Mouse (Mus musculus) 3134 (cell line): ENCODE results near the gene Plch2.

Source experiments
- DNase-seq: peaks from one replicate; pipeline ENCODE4 v3.0.0-alpha.2; 2011; ENCODE audit warnings: low spot score; ENCODE audit not compliant: insufficient read length; ENCODE audit errors: extremely low read depth

Plch2 gene

DNA sequence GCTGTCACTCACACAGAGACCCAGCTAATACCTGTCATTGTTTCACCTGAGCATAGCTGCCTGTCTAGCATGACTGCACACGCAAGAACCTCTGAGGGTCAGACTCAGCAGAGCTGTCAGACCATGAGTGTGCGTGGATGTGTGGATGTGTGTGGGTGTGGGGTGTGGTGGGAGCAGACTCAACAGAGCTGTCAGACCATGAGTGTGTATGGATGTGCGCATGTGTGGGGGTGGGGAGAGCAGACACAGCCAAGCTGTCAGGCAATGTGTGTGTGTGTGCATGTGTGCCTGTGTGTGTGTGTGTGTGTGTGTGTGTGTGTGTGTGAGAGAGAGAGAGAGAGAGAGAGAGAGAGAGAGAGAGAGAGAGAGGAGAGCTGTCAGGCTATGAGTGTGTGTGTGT lies 51.3 kb downstream of the Plch2 start:
- DNase-seq = no peak

DNA sequence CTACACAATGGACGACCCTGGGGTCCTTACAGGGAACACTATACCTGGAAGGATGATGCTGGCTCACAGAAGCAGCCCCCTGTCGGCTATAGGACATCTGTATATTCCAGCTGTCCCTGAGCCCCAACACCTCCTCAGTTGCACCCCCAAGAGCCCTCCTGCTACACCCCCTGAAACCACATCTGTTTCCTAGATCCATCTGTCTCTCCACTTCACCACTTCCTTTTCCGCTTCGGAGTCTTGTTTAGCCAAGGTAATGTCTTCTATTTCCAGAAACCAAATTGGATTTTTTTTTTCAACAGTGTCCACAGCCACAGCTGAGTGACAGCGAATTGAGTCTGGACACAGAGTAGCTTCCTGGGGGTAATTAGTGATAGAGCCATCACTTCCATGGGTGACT lies 57.2 kb downstream of the Plch2 start:
- no peak for DNase-seq

DNA sequence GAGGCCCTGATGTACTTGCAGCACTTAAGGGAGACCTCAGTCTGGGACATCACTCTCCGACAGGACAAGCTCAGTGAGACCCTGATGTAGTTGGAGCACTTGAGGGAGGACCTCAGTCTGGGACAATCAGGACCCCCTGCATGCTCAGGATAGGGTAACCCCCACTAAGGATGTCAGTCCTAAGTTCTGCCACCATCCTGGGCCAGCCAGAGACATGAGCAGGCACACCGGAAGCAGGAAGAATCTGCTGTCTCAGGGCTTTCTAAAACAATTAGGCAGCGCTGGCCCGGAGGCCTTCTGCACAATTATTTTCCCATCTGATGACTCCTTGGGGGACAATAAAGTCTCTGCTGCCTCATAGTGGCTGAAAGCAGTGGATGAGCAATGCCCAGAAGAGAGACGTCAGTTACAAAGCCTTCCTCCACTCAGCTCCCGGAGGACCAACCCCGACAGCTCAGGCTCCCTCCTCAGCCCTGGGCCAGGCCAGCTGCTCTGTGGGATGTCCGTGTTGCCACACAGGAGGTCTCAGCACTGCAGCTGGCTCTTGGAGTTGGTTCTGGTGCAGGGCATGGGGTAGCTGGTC lies 59.9 kb downstream of the Plch2 start:
- no peak for DNase-seq

DNA sequence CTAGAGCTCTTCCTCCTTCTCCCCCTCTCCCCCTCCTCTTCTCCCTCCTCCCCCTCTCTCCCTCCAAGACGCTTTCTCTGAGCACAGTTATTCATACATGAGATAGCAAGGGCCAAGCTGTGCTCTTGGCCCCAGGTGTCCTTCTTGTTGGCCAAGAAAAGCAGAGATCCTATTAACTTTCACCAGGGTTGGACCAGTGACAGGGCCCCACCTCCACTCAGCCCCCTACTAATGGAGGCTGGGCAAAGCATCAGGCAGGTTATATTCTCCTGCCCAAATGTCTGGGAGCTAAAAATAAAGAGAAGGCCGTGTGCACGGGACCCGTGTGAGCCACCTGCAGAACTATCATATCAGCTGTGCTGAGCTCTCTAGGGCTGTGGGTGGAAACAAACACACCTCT lies 61.7 kb downstream of the Plch2 start:
- DNase-seq = no peak

DNA sequence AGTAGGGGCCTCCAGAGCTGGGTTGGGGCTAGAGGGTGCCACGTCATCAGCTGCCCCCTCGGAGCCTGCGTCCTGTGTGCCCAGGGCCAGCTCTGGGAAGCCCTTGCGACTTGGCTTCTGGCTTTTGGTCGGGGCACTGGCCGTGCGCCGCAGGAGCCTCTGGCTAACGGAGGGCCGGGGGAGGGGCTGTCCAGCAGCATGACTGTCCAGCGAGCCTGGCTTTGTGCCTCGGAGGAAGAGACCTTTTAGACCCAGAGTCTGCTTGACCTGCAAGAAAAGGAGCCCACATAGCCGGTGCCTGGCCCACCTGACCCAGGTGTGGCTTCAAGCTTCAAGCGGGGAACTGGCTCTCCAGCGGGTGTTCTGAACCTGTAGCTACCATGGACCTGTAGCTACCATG lies 69.8 kb downstream of the Plch2 start:
- no peak for DNase-seq

DNA sequence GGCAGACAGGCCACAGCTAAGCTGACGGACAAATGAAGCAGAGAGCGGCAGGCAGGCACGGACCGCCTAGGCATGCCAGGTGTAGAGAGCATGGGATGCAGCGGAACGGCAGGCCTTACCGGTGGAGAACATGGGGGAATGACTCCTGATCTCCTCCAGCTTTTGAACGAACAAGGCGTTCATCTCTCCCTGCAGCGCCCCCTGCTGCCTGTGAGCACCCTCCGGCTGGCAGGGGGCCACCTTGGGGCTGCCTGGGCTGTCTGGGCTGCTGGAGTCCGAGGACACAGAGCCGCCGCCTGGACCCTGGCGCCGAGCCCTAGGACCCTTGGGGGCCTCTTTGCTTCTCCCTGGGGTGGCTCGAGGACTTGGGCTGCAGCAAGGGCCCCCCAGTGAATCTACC lies 70.5 kb downstream of the Plch2 start:
- DNase-seq = peak; percentile 32

DNA sequence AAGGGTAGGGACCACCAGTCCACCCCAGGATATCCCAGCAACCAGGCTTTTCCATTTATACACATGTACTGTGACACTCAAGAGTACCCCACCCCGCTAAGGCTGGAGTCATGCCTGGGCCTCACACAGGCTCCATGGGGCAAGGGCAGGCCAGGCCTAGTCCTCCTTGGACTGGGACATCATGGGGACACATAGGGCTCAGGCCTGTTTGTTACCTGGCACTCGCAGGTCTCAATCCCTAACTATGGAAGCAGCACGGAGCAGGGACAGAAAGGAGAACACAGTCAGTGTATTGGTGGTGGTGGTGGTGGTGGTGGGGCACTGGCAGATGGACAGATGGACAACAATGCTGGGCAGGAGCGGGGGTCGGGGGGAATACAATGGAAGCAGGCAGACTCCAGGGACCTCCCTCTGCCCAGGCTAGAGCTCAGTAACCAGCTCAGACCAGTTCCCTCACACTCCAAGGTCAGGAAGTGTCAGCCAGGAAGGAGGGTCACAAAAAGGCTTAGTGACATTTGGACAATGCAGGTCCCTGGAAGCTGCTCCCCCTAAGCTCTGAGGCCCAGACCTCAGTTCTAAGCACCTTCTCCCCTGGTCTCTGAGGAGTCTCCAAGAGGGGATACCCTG lies 71.3 kb downstream of the Plch2 start:
- no peak for DNase-seq

DNA sequence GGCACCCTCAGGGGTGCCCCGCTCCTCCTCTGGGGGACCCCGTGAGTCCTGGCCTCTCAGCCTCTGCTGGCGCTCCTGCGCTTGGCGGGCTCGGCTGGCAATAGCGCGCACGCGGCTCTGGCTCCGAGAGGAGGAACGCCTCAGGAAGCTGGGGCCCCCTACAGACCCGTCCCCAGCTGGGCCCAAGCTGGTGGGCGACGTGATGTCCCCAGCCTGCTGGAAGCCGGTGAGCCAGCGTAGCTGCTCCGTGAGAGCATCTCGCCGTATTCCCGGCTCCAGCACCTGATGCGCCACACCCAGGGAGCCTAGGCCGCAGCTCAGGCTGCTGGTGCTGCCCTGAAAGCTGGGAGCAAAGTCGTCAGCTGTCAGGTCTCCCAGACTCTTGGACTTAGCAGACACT lies 72.8 kb downstream of the Plch2 start:
- no peak for DNase-seq

DNA sequence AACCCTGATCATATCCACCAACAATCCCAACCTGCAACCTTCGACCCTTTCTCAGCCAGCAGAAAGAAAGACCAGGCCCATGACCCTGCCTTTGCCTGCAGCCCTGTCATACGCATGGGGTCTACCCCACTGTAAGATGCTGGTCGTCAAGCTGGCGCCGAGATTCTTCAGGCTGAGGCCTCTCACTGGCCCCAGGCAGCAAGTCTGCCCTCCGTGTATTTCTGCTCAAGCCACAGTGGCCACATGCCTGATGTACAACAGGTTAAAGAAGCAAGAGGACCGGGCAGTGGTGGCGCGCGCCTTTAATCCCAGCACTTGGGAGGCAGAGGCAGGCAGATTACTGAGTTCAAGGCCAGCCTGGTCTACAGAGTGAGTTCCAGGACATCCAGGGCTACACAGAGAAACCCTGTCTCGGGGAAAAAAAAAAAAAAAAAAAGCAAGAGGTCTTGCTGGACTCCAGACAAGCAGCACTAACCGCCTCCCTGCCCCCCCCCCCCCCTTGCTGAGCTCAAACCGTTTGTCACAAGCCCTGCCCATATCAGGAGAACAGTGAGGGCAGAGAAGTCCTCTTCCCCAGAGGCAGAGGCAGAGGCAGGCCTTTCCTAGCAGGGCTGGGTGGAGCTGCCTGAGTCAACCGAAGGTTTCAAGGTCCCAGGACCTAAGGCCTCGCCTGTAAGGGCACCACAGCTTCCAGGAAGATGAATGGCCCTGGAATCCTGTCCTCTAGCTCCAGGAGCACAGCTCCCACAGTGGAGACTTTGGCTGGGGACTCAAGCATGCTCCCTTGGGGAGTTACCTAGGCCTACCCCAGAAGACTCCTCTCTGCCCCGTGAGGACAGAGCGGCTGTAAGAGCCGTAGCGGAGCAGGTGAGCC lies 74.1 kb downstream of the Plch2 start:
- DNase-seq = no peak

DNA sequence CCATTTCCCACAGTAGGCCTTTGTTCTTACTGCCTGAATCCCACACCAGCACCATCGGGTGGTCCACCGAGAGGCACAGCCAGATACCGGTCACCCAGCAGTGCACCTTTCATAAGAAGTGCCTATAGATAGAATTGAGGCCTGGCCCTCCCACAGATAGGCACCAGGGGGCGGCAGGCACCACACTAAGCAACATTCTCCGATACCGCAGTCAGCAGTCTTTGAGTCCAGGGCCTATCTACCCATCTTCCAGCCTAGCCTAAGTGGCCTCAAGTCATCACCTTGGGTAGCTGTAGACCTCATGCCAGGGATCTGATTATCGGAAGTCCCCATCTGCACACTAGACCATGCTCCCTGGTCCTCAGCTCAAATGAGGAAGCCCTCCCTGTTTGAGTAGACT lies 75.1 kb downstream of the Plch2 start:
- no peak for DNase-seq

DNA sequence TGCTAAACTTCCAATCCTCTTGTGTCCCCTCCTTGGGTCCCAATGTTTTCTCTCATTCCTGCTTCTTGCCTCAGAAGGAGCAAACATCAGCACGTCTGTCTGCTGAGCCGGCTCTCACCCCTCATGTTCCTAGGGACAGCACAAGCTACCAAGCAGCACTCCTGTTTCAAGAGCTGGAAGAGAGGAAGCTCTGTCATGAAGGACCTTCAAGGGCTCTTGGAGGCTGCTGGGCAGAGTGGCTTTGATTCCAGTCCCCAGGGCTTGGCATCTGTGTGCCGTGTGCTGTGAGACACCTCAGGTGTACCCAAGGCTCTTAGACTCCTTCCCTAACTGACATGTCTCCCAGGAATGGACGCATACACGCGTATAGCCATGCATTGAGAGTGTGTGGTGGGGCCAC lies 75.5 kb downstream of the Plch2 start:
- no peak for DNase-seq

DNA sequence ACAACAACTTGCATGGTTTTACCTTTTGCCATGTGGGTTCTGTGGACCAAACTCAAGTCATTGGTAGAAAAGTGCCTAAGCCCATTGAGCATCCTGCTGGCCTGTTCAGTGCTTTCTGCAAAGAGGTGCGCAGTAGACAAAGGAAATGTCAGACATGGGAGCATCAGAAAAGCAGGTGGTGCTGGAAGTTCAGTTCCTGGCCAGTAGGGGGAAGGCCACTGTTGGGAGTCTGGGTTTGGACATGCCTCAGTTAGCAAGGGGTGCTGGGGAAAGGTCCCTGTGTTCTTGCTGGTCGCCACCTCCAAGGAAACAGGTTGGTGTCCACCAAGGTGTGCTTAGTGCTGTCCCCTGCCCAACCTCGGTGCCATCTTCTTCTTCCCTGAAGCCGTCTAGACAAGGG lies 76.5 kb downstream of the Plch2 start:
- DNase-seq = no peak

DNA sequence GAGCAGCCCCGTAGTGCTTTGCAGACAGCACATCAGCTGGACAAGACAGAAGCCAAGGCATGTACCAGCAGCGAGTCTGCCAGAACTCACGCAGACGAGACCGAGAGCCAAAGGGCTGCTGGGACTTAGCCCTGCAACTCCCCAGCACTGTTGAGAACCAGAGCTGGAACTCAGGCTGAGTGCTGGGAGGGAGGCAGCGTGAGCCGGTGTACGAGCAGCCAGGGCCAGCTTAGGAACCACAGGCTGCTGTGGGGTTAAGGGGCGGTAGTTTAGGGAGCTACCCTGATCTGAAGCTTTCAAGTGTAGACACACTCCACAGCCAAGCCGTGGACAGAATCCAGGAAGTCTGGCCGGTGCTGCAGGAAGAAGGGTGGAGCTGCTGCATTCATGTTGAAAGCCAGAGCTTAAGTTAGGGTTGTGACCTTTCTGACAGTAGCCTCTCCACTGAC lies 82.4 kb downstream of the Plch2 start:
- no peak for DNase-seq

DNA sequence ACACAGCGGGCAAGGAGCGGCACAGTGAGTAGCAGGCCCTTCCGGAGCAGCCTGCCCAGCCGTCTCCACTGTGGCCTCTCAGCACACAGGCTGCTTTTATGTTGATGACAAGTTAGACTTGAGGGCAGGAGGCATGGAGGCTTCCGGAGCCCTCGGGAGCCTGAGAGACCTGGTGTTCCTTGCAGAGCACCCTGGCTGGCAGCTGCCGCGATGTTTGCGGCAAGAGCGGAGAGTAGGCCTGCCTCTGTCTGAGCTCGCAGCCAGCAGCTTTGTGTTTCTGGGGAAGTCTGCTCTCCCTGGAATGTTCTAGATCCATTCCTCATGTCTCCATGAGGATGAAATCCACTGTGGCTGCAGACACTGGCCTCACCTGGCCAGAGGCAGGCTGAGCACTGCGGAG lies 84.0 kb downstream of the Plch2 start:
- no peak for DNase-seq

DNA sequence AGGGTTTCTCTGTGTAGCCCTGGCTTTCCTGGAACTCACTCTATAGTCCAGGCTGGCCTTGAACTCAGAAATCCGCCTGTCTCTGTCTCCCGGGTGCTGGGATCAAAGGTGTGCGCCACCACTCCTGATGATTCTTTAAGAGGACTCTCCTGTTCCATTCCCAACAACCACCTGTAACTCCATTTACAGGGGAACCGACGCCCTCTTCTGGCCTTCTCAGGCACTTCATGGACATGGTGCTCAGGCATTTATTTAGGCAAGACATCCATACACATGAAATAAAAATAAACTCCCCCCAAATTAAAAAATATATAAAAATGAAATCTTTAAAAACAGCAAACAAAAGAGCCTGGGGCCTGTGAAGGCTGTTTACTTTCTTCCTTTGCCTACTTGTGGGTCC lies 89.4 kb downstream of the Plch2 start:
- DNase-seq = no peak

DNA sequence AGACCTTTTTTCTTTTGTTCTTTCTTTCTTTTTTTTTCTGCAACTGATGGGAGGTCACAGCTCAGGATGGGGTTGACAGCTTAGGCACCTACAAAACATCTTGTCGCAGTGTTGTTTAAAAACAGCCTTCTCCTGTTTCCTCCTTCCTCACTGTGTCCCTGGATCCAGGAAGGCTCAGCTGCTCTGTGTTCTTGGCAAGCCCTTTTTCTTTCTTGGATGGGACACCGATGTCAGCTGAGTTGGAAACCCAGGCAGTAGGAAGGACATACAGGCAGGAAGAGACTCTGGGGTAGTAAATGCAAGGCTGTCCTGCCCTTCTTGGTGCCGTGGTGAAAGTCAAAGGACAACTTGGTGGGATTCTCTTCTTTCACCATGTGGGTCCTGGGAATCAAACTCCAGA lies 90.7 kb downstream of the Plch2 start:
- DNase-seq = no peak

DNA sequence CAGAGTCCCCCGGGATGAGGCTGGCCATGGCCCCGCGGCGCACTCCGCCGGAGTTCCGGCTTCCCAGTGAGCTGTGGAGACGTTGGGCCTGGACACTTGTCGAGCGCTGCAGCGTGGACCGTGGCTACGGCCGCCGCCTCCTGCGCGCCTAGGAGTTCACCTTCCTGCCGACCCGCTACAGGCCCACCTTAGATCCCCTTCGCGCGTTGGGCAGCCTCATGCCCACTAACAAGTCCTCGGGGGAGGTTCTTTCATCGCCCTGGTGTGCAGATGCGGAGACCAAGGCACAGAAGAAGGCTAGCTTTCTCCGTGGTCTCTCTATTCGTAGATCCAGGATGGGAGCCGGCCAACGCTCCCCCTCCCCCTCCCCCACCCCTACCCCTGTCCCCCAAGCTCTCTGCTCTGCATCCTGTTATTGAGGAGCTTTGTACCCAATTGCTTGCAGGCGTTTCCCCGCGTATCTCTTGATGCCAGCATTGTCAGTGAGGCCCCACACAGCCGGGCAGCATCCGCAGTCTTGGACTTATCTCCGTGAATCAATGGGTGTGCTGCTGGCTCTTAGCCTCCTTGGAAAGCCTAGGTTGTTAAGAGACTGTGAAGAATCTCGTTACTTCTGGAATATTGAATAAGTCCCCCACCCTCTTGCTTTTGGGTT lies 91.9 kb downstream of the Plch2 start:
- no peak for DNase-seq

DNA sequence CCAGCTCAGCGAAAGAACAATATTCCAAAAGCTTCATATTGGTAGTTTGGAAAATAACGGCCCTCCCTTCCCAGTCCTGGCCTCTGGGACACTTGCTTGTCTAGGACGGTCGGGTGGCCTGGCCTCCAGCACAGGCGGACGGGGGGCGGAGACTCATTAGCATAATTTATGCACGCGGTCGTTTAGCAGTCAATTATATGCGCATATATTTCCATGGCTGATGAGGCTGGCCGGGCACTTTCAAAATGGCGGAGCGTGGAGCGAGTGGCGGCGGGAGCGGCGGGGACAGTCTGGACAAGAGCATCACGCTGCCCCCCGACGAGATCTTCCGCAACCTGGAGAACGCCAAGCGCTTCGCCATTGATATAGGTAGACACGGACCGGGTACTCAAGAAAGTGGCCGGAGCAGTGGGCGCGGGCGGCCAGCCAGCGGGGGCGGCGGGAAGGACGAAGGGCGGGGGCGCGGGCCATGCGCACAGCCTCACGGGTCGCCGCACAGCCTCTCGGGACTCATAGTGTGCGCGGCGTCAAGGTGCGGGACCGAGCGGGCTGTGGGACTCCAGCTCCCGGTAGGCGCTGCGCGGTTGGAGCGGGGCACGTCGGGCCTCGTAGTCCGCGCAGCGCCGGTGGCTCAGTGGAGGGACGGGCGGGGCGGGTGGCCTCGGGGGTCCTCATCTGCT lies 92.5 kb downstream of the Plch2 start, which contains the start of gene Pank4:
TSS of gene Pank4 (plus strand) at position 223 of the 680 bp plus-strand sequence.
- DNase-seq = peak; percentile 84

DNA sequence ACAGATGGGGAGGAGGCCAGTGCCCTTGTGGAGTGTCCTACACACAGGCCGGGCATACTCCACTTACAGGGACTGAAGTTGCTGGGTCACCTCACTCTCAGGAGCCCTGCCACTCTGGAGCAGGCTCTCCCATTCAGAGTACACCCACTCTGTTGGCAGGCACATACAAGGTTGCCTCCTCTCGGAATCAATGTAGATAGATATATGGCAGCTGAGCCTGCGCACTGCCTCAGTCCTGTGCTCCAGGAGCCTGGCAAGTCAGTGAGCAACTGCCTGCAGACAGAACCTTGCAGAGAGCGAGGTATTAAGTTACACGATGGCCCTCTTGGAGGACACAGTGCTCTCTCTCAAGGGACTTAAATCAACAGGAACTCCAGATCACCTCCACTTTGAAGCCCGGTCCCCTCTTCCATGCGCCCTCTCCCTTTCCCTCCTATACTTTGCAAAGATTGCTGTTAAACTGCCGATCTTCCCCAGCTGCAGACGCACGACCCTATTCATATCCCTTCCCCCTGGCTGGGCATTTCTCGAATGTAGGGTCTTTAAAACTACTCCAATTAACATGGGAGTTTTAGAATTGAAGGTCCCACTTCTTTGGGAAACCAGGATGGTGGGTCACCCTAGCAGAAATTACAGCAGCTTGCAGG lies 93.3 kb downstream of the Plch2 start:
- DNase-seq = no peak

DNA sequence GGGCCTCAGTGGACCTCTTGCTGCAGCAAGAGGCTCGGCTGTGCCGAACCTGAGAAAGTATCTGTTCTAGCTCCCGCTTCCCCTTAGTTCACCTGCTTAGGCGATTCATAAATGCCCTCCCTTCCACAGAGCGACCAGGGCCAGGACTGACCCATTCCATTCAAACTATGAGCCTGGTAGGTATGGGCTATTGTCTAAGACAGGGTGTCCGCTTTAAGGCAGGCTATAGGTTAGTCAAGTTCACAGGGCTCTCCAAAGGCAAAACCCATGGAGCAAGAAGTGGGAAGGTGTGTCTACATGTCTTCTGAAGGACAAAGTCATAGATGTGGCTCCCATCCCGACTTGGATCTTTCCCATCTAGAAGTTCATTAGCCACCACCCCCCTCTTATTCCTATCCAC lies 93.9 kb downstream of the Plch2 start:
- no peak for DNase-seq
